Comparison of ENCODE assay signal across 14 mouse cellular contexts in genomic region chr11:99492733-99493573, GRCm38 (mm10). TPM values are rescaled to one million over a fixed set of nuclear protein-coding genes. Genes with fewer than 3 reads are reported as not detected.
DNase-seq lines count a peak whose midpoint lies in the region; ATAC-seq lines count a peak whose summit lies in the region.
"Had no signal": no experiment of that assay in that cellular context is flagged by ENCODE, and none has a peak within 500 bp of the region (broad histone marks: within the 10 kb centered on the region; RNA-seq: fewer than 3 reads in every experiment).

TSS of gene Krt23 (minus strand) at chr11:99493137.

- ATAC-seq in kidney, embryonic 15.5 days (replicated peaks; ENCODE audit: low FRiP score), result peak; percentile 62
- no peak for ATAC-seq in lung, embryonic 15.5 days (ENCODE audit: borderline replicate concordance, extremely low read depth, low FRiP score, low TSS enrichment)
- ATAC-seq in midbrain, embryonic 11.5 days (ENCODE audit: low FRiP score), result no peak
- ATAC-seq in neural tube, embryonic 15.5 days (ENCODE audit: low FRiP score), result no peak

- WGBS in kidney, embryonic 15.5 days, result 61% methylated on average over 22 of the region's 22 CpGs
- 66% methylated on average over 22 of the region's 22 CpGs for WGBS in lung, embryonic 15.5 days
- WGBS in midbrain, embryonic 11.5 days, result 85% methylated on average over 22 of the region's 22 CpGs
- 86% methylated on average over 22 of the region's 22 CpGs for WGBS in neural tube, embryonic 15.5 days

- H3K27ac ChIP-seq in kidney, embryonic 15.5 days, result peak within 1 kb of the TSS; percentile 75
- H3K27ac ChIP-seq in lung, embryonic 15.5 days, result peak within 1 kb of the TSS; percentile 60
- no peak within 1 kb of the TSS for H3K27ac ChIP-seq in midbrain, embryonic 11.5 days (ENCODE audit: low read depth, low read length)
- H3K27ac ChIP-seq in neural tube, embryonic 15.5 days (replicated peaks), result no peak within 1 kb of the TSS
- H3K27ac ChIP-seq: limb, embryonic 13.5 days; midbrain, embryonic 12.5 days; neural tube, embryonic 12.5 days had no signal

- H3K9ac ChIP-seq in kidney, embryonic 15.5 days, result peak within 1 kb of the TSS; percentile 2; the same call in 1 of the 2 replicates
- H3K9ac ChIP-seq in lung, embryonic 15.5 days, result no peak within 1 kb of the TSS
- H3K9ac ChIP-seq in midbrain, embryonic 11.5 days (ENCODE audit: low read length), result no peak within 1 kb of the TSS
- no peak within 1 kb of the TSS for H3K9ac ChIP-seq in neural tube, embryonic 15.5 days (replicated peaks)
- H3K9ac ChIP-seq: limb, embryonic 13.5 days; midbrain, embryonic 12.5 days; neural tube, embryonic 12.5 days had no signal

- peak; percentile 29 for DNase-seq in 416B (ENCODE audit: low read depth)
- peak; percentile 3 for DNase-seq in ES-CJ7 (ENCODE audit: low read depth, low spot score)
- DNase-seq in midbrain, embryonic 11.5 days (ENCODE audit: low spot score, missing footprints), result no peak
- no peak for DNase-seq in right cerebral cortex, postnatal 10 days (ENCODE audit: low spot score in 2 of 2)
- no peak for DNase-seq in embryo, embryonic 10.5 days (ENCODE audit: low spot score)
- DNase-seq: cerebellum, postnatal 25 days; gastrocnemius, postnatal 14 days; right cerebral cortex, adult 18-20 months had no signal

- no peaks in the 10 kb centered on the region for H3K36me3 ChIP-seq in kidney, embryonic 15.5 days
- no peaks in the 10 kb centered on the region for H3K36me3 ChIP-seq in lung, embryonic 15.5 days
- H3K36me3 ChIP-seq in midbrain, embryonic 11.5 days (ENCODE audit: control insufficient read depth, insufficient read depth, low read length), result no peaks in the 10 kb centered on the region
- no peaks in the 10 kb centered on the region for H3K36me3 ChIP-seq in neural tube, embryonic 15.5 days
- H3K36me3 ChIP-seq: limb, embryonic 13.5 days; midbrain, embryonic 12.5 days; neural tube, embryonic 12.5 days had no signal

- no peaks in the 10 kb centered on the region for H3K9me3 ChIP-seq in kidney, embryonic 15.5 days (replicated peaks)
- H3K9me3 ChIP-seq in lung, embryonic 15.5 days, result no peaks in the 10 kb centered on the region
- no peaks in the 10 kb centered on the region for H3K9me3 ChIP-seq in midbrain, embryonic 11.5 days (ENCODE audit: control insufficient read depth, low read length)
- H3K9me3 ChIP-seq in neural tube, embryonic 15.5 days (replicated peaks), result no peaks in the 10 kb centered on the region
- H3K9me3 ChIP-seq: limb, embryonic 13.5 days; midbrain, embryonic 12.5 days; neural tube, embryonic 12.5 days had no signal

- peaks cover 7% of the 10 kb centered on the region for H3K4me1 ChIP-seq in kidney, embryonic 15.5 days
- H3K4me1 ChIP-seq in lung, embryonic 15.5 days, result peaks cover 16% of the 10 kb centered on the region
- peaks cover 2% of the 10 kb centered on the region; the same call in 1 of the 2 replicates for H3K4me1 ChIP-seq in midbrain, embryonic 11.5 days (ENCODE audit: control insufficient read depth, insufficient read depth, low read length)
- no peaks in the 10 kb centered on the region for H3K4me1 ChIP-seq in neural tube, embryonic 15.5 days
- H3K4me1 ChIP-seq: limb, embryonic 13.5 days; neural tube, embryonic 12.5 days had no signal

- H3K4me3 ChIP-seq in kidney, embryonic 15.5 days (replicated peaks), result peak within 1 kb of the TSS; percentile 22
- no peak within 1 kb of the TSS for H3K4me3 ChIP-seq in lung, embryonic 15.5 days
- no peak within 1 kb of the TSS for H3K4me3 ChIP-seq in midbrain, embryonic 11.5 days (ENCODE audit: low read depth, low read length)
- no peak within 1 kb of the TSS for H3K4me3 ChIP-seq in neural tube, embryonic 15.5 days (replicated peaks)
- H3K4me3 ChIP-seq: limb, embryonic 13.5 days; midbrain, embryonic 12.5 days; neural tube, embryonic 12.5 days had no signal

- H3K27me3 ChIP-seq in kidney, embryonic 15.5 days, result no peaks in the 10 kb centered on the region
- H3K27me3 ChIP-seq in lung, embryonic 15.5 days, result no peaks in the 10 kb centered on the region
- no peaks in the 10 kb centered on the region for H3K27me3 ChIP-seq in midbrain, embryonic 11.5 days (ENCODE audit: control insufficient read depth, insufficient read depth, low read length)
- H3K27me3 ChIP-seq in neural tube, embryonic 15.5 days (replicated peaks), result no peaks in the 10 kb centered on the region
- H3K27me3 ChIP-seq: limb, embryonic 13.5 days; midbrain, embryonic 12.5 days; neural tube, embryonic 12.5 days had no signal

- H3K4me2 ChIP-seq in kidney, embryonic 15.5 days, result peak within 1 kb of the TSS; percentile 33
- H3K4me2 ChIP-seq in lung, embryonic 15.5 days, result no peak within 1 kb of the TSS
- H3K4me2 ChIP-seq in midbrain, embryonic 11.5 days, result no peak within 1 kb of the TSS
- H3K4me2 ChIP-seq in neural tube, embryonic 15.5 days, result no peak within 1 kb of the TSS
- H3K4me2 ChIP-seq: limb, embryonic 13.5 days; midbrain, embryonic 12.5 days; neural tube, embryonic 12.5 days had no signal

RNA-seq across cellular contexts. Expression of gene Krt23, which starts in this region (rescaled TPM):
- 19.9 and 20.3 TPM in 2 replicates for polyA plus RNA-seq in kidney, embryonic 15.5 days (2015; fragmentation: Nextera tagmentation; extraction: Ambion mirVana)
- polyA plus RNA-seq in lung, embryonic 15.5 days (2015; fragmentation: Nextera tagmentation; extraction: Ambion mirVana), result 3.9 and 5.1 TPM in 2 replicates
- 0.14 TPM in 1 of 2 replicates, not detected in the other for polyA plus RNA-seq in midbrain, embryonic 11.5 days (2014; fragmentation: Nextera tagmentation; extraction: Ambion mirVana)
- polyA plus RNA-seq in neural tube, embryonic 15.5 days (2015; fragmentation: Nextera tagmentation; extraction: Ambion mirVana), result 0.15 and 0.93 TPM in 2 replicates
- polyA plus RNA-seq: midbrain, embryonic 12.5 days; neural tube, embryonic 12.5 days had no signal

Comparison
In these comparisons a context has a peak if more than half of its experiments do, and no peak if none do; other contexts are left out.
1. DNase-seq: peak in 416B (single experiment) and ES-CJ7 (single experiment); none in midbrain, embryonic 11.5 days (single experiment), right cerebral cortex, postnatal 10 days (0 of 2) and embryo, embryonic 10.5 days (single experiment).
2. H3K27ac ChIP-seq: peak in kidney, embryonic 15.5 days (single experiment) and lung, embryonic 15.5 days (single experiment); none in midbrain, embryonic 11.5 days (single experiment) and neural tube, embryonic 15.5 days (single experiment).